In genomic region chr3:16105080-16105479, GRCm38 (mm10) we compare ENCODE assay signal across 26 mouse cellular contexts.
A peak's percentile ranks its signal among the peaks of the same experiment; 100 is the strongest.
DNase-seq lines count a peak whose midpoint lies in the region; ATAC-seq and TF ChIP-seq lines count a peak whose summit lies in the region.
"Had no signal": no experiment of that assay in that cellular context is flagged by ENCODE, and none has a peak within 500 bp of the region (broad histone marks: within the 10 kb centered on the region; RNA-seq: fewer than 3 reads in every experiment).

No protein-coding gene starts in this region.

- H3K9ac ChIP-seq in intestine, postnatal 0 days (ENCODE audit: low read depth, low read length) = no peak overlapping the region
- H3K9ac ChIP-seq in intestine, embryonic 15.5 days = no peak overlapping the region
- H3K9ac ChIP-seq: heart, embryonic 15.5 days; kidney, embryonic 15.5 days; liver, embryonic 15.5 days had no signal

- TF ChIP-seq CTCF in intestine, postnatal 0 days (IDR thresholded peaks at IDR 0.05; ENCODE audit: low read depth) = peak; percentile 37
- TF ChIP-seq CTCF in Patski (IDR thresholded peaks at IDR 0.05) = peak; percentile 50

- no peaks in the 10 kb centered on the region for H3K9me3 ChIP-seq in intestine, postnatal 0 days (ENCODE audit: control insufficient read depth)
- no peaks in the 10 kb centered on the region for H3K9me3 ChIP-seq in intestine, embryonic 15.5 days
- H3K9me3 ChIP-seq: forebrain, embryonic 10.5 days; G1E; heart, embryonic 15.5 days; hindbrain, embryonic 10.5 days; kidney, embryonic 15.5 days; limb, embryonic 10.5 days; liver, embryonic 15.5 days had no signal

- no peaks in the 10 kb centered on the region for H3K27me3 ChIP-seq in intestine, postnatal 0 days (replicated peaks; ENCODE audit: control insufficient read depth, insufficient read depth, low read length)
- H3K27me3 ChIP-seq in intestine, embryonic 15.5 days (replicated peaks) = no peaks in the 10 kb centered on the region
- peaks cover 3% of the 10 kb centered on the region for H3K27me3 ChIP-seq in Patski
- H3K27me3 ChIP-seq: heart, embryonic 15.5 days; kidney, embryonic 15.5 days; liver, embryonic 15.5 days had no signal

- no peak for ATAC-seq in intestine, postnatal 0 days
- no peak for ATAC-seq in intestine, embryonic 15.5 days
- no peak for ATAC-seq in Patski
- ATAC-seq: CD4-positive, CD25-positive, alpha-beta regulatory T cell, adult 4 months; hindbrain, embryonic 16.5 days had no signal

- no peak overlapping the region for H3K4me2 ChIP-seq in intestine, postnatal 0 days (replicated peaks; ENCODE audit: low read depth)
- H3K4me2 ChIP-seq in intestine, embryonic 15.5 days (replicated peaks) = no peak overlapping the region
- H3K4me2 ChIP-seq: heart, embryonic 15.5 days; kidney, embryonic 15.5 days; liver, embryonic 15.5 days; midbrain, embryonic 11.5 days had no signal

- in situ Hi-C loops in Patski (cut with MboI; ENCODE audit: low pct_unique_long_range_greater_than_20kb) = no loop called here

- WGBS in intestine, postnatal 0 days = 65% methylated on average over 4 of the region's 4 CpGs
- WGBS in intestine, embryonic 15.5 days = 70% methylated on average over 4 of the region's 4 CpGs

- H3K4me1 ChIP-seq in intestine, postnatal 0 days (replicated peaks; ENCODE audit: control insufficient read depth, insufficient read depth, low read length) = no peaks in the 10 kb centered on the region
- H3K4me1 ChIP-seq in intestine, embryonic 15.5 days (replicated peaks) = no peaks in the 10 kb centered on the region
- H3K4me1 ChIP-seq: forebrain, embryonic 10.5 days; heart, embryonic 15.5 days; hindbrain, embryonic 10.5 days; kidney, embryonic 15.5 days; limb, embryonic 10.5 days; liver, embryonic 15.5 days had no signal

- no peak overlapping the region for H3K4me3 ChIP-seq in intestine, postnatal 0 days (ENCODE audit: low read depth, low read length)
- no peak overlapping the region for H3K4me3 ChIP-seq in intestine, embryonic 15.5 days (replicated peaks)
- H3K4me3 ChIP-seq: forebrain, embryonic 10.5 days; gastrocnemius, adult 2 months; heart, embryonic 15.5 days; hindbrain, embryonic 10.5 days; kidney, embryonic 15.5 days; limb, embryonic 10.5 days; liver, embryonic 15.5 days had no signal

- POLR2A ChIA-PET in Patski (lab: Charles Lee) = no interaction called here

- DNase-seq in embryo, embryonic 10 days (ENCODE audit: low spot score) = peak; percentile 6
- DNase-seq in embryo, embryonic 9.5 days (ENCODE audit: extremely low spot score) = no peak
- peak; percentile 45 for DNase-seq in 416B (ENCODE audit: low read depth)
- DNase-seq in Patski (ENCODE audit: low read depth, low spot score) = no peak
- DNase-seq in thymus, postnatal 4 days = no peak
- DNase-seq in retina, postnatal 1 day = no peak
- DNase-seq: adrenal gland, postnatal 25 days; cerebellum, adult 11-12 months; cerebellum, postnatal 14 days; gastrocnemius, adult 2 months; kidney, adult 11 months; liver; right cerebral cortex, postnatal 14 days had no signal

- H3K27ac ChIP-seq in intestine, postnatal 0 days (ENCODE audit: low read depth, low read length) = no peak overlapping the region
- no peak overlapping the region for H3K27ac ChIP-seq in intestine, embryonic 15.5 days
- H3K27ac ChIP-seq: forebrain, embryonic 10.5 days; gastrocnemius, adult 2 months; heart, embryonic 15.5 days; hindbrain, embryonic 10.5 days; kidney, embryonic 15.5 days; limb, embryonic 10.5 days; liver, embryonic 15.5 days; macrophage had no signal

- CTCF ChIA-PET in Patski (lab: Charles Lee) = no interaction called here

- H3K36me3 ChIP-seq in intestine, postnatal 0 days (ENCODE audit: control insufficient read depth, insufficient read depth) = no peaks in the 10 kb centered on the region
- H3K36me3 ChIP-seq in intestine, embryonic 15.5 days = no peaks in the 10 kb centered on the region
- H3K36me3 ChIP-seq: forebrain, embryonic 10.5 days; G1E; heart, embryonic 15.5 days; hindbrain, embryonic 10.5 days; kidney, embryonic 15.5 days; limb, embryonic 10.5 days; liver, embryonic 15.5 days had no signal

Comparison
In these comparisons a context has a peak if more than half of its experiments do, and no peak if none do; other contexts are left out.
1. DNase-seq: peak in embryo, embryonic 10 days (single experiment) and 416B (single experiment); none in embryo, embryonic 9.5 days (single experiment), Patski (single experiment), thymus, postnatal 4 days (single experiment) and retina, postnatal 1 day (single experiment).